ENCODE assay signal across 32 mouse cellular contexts in the genomic region with DNA sequence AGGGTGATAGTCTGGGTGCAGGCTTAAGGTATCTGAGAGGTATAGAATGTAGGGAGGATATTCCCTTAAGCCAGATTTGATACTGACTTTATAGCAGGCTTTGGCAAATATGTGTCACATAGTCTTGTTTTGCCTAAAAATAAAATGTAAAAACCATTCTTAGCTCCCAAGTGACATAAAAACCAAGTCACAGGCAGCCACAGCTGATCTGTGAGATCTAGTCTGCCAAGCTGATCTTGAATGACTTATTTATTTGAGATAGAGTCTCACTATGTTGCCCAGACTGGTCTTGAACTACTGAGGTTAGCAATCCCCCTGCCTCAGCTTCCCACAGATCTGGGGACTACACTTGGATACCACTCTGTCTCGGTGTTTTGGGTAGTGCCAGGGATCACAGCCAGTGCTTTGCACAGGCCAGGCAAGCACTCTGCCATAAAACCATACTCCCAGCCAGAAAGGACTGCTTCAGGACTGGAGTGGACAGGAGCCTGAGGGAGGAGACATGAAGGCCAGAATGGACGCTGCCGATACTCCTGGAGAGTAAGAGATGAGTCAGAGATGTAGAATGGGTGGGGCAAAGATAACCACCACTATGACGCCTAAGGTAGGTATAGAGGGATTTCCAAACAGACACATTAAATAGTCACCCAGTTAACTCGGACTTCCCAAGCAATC. TPM values are rescaled to one million over a fixed set of nuclear protein-coding genes. Genes with fewer than 3 reads are reported as not detected.
DNase-seq lines count a peak whose midpoint lies in the region; ATAC-seq and TF ChIP-seq lines count a peak whose summit lies in the region.
"Had no signal": no experiment of that assay in that cellular context is flagged by ENCODE, and none has a peak within 500 bp of the region (broad histone marks: within the 10 kb centered on the region; RNA-seq: fewer than 3 reads in every experiment).

No protein-coding gene starts in this region.

- no peaks in the 10 kb centered on the region for H3K36me3 ChIP-seq in myocyte (ENCODE audit: control insufficient read depth, insufficient read depth)
- no peaks in the 10 kb centered on the region for H3K36me3 ChIP-seq in kidney, embryonic 14.5 days (ENCODE audit: control insufficient read depth, insufficient read depth, low read length)
- H3K36me3 ChIP-seq: embryonic facial prominence, embryonic 12.5 days; forebrain, embryonic 10.5 days; hindbrain, embryonic 13.5 days; neural tube, embryonic 15.5 days had no signal

- no peaks in the 10 kb centered on the region for H3K79me2 ChIP-seq in myocyte (ENCODE audit: control insufficient read depth, insufficient read depth)

- TF ChIP-seq CTCF in embryonic fibroblast, embryonic 13.5 days (IDR thresholded peaks at IDR 0.05; ENCODE audit: borderline replicate concordance, insufficient read depth, low read length): no peak

- peak overlapping the region; percentile 80; the same call in 1 of the 2 replicates for H3K27ac ChIP-seq in embryonic fibroblast, embryonic 13.5 days (ENCODE audit: insufficient read depth, low read length)
- no peak overlapping the region for H3K27ac ChIP-seq in kidney, embryonic 14.5 days (ENCODE audit: low read depth, low read length)
- H3K27ac ChIP-seq: embryonic facial prominence, embryonic 12.5 days; forebrain, embryonic 10.5 days; hindbrain, embryonic 13.5 days; liver, embryonic 14.5 days; macrophage; neural tube, embryonic 15.5 days had no signal

- H3K4me1 ChIP-seq in embryonic fibroblast, embryonic 13.5 days (ENCODE audit: control insufficient read depth, insufficient read depth, low read length): peaks cover 16% of the 10 kb centered on the region
- 0 out of 2 replicates have a peak, but pooled peaks cover 9% of the 10 kb centered on the region for H3K4me1 ChIP-seq in kidney, embryonic 14.5 days (ENCODE audit: control insufficient read depth, insufficient read depth, low read length)
- H3K4me1 ChIP-seq: hindbrain, embryonic 13.5 days; neural tube, embryonic 15.5 days had no signal

- ATAC-seq in kidney, embryonic 14.5 days (ENCODE audit: low FRiP score, low TSS enrichment): no peak
- ATAC-seq: activated CD4-positive, CD25-positive, alpha-beta regulatory T cell, adult 4 months; forebrain, embryonic 16.5 days had no signal

- H3K9ac ChIP-seq in kidney, embryonic 14.5 days (ENCODE audit: low read depth, low read length): no peak overlapping the region
- H3K9ac ChIP-seq: embryonic facial prominence, embryonic 12.5 days; hindbrain, embryonic 13.5 days; liver, embryonic 14.5 days; neural tube, embryonic 15.5 days had no signal

- TF ChIP-seq POLR2A in embryonic fibroblast, embryonic 13.5 days (IDR thresholded peaks at IDR 0.05; ENCODE audit: low read depth, low read length): no peak
- TF ChIP-seq POLR2A in myocyte (IDR thresholded peaks at IDR 0.05; ENCODE audit: insufficient read length, low read depth): no peak

- 80% methylated on average over 5 of the region's 5 CpGs for WGBS in kidney, embryonic 14.5 days

- no peak overlapping the region for H3ac ChIP-seq in myocyte (ENCODE audit: control insufficient read depth, insufficient read length)

- H3K4me2 ChIP-seq in myocyte (ENCODE audit: low read depth): peak overlapping the region; percentile 10
- H3K4me2 ChIP-seq in kidney, embryonic 14.5 days (replicated peaks; ENCODE audit: low read depth, low read length): no peak overlapping the region
- H3K4me2 ChIP-seq: embryonic facial prominence, embryonic 12.5 days; heart, embryonic 11.5 days; hindbrain, embryonic 13.5 days; neural tube, embryonic 15.5 days had no signal

- H3K27me3 ChIP-seq in myocyte (ENCODE audit: control insufficient read depth, insufficient read depth, insufficient read length): no peaks in the 10 kb centered on the region
- no peaks in the 10 kb centered on the region for H3K27me3 ChIP-seq in kidney, embryonic 14.5 days (ENCODE audit: control insufficient read depth, insufficient read depth, low read length)
- H3K27me3 ChIP-seq: embryonic facial prominence, embryonic 12.5 days; hindbrain, embryonic 13.5 days; neural tube, embryonic 15.5 days had no signal

- DNase-seq in 3T3-L1 (ENCODE audit: low read depth, low spot score) (peak; percentile 72), 416B (ENCODE audit: low read depth) (peak; percentile 57), MN1 (ENCODE audit: low spot score) (no peak)
- no peak for DNase-seq in gastrocnemius, postnatal 25 days
- DNase-seq: adrenal gland, adult 8-10 months; cerebellum, adult 11 months; cerebellum, adult 9-11 months; embryo, embryonic 11 days; gastrocnemius, postnatal 10 days; heart, postnatal 36 days; kidney, adult 18-20 months; kidney, postnatal 36 days; liver; lung, adult 2 months; lung, postnatal 10 days; retina, postnatal 1 day; right cerebral cortex, postnatal 14 days; spleen, adult 18-20 months; thymus, adult 18-20 months; thymus, postnatal 25 days had no signal

- no peak overlapping the region for H3K4me3 ChIP-seq in embryonic fibroblast, embryonic 13.5 days (ENCODE audit: insufficient read depth, low read length)
- H3K4me3 ChIP-seq in myocyte: no peak overlapping the region
- H3K4me3 ChIP-seq in kidney, embryonic 14.5 days (ENCODE audit: low read length): no peak overlapping the region
- H3K4me3 ChIP-seq: embryonic facial prominence, embryonic 12.5 days; forebrain, embryonic 10.5 days; hindbrain, embryonic 13.5 days; neural tube, embryonic 15.5 days had no signal

- H3K9me3 ChIP-seq in kidney, embryonic 14.5 days (ENCODE audit: control insufficient read depth, low read length): no peaks in the 10 kb centered on the region
- H3K9me3 ChIP-seq: embryonic facial prominence, embryonic 12.5 days; forebrain, embryonic 10.5 days; hindbrain, embryonic 13.5 days; neural tube, embryonic 15.5 days had no signal

TF ChIP-seq in myocyte, 11 proteins besides CTCF, POLR2A, EP300 and RAD21:
- no peak for TF ChIP-seq E2F4 (IDR thresholded peaks at IDR 0.05; ENCODE audit: insufficient read depth)
- no peak for TF ChIP-seq MAX (IDR thresholded peaks at IDR 0.05; ENCODE audit: low read depth)
- TF ChIP-seq MYOG (IDR thresholded peaks at IDR 0.05; ENCODE audit: control insufficient read depth in 1 of 3, insufficient read depth in 1 of 3, insufficient read length in 2 of 3, low read depth in 2 of 3): no peak
- no peak for TF ChIP-seq MYOD1 (IDR thresholded peaks at IDR 0.05; ENCODE audit: control insufficient read depth in 1 of 3, insufficient read length in 2 of 3, low read depth in 2 of 3)
- TF ChIP-seq USF1 (IDR thresholded peaks at IDR 0.05; ENCODE audit: low read depth): no peak
- TF ChIP-seq SRF (IDR thresholded peaks at IDR 0.05; ENCODE audit: control insufficient read depth, insufficient read length, low read depth): no peak
- no peak for TF ChIP-seq POLR2AphosphoS2 (IDR thresholded peaks at IDR 0.05; ENCODE audit: insufficient read length, low read depth)
- no peak for TF ChIP-seq REST (IDR thresholded peaks at IDR 0.05; ENCODE audit: insufficient read depth, insufficient read length)
- TF ChIP-seq CEBPB (IDR thresholded peaks at IDR 0.05; ENCODE audit: insufficient read depth, poor library complexity, severe bottlenecking): no peak
- no peak for TF ChIP-seq TCF3 (IDR thresholded peaks at IDR 0.05; ENCODE audit: insufficient read length, low read depth)
- no peak for TF ChIP-seq TCF12 (IDR thresholded peaks at IDR 0.05; ENCODE audit: insufficient read depth, poor library complexity, severe bottlenecking)

RNA-seq across cellular contexts. Expression of gene Rnf24, which starts 51.0 kb away (rescaled TPM):
- 21.6 and 25.9 TPM in 2 replicates for polyA plus RNA-seq in embryonic fibroblast, embryonic 13.5 days (2011; ENCODE audit: insufficient read length, low read depth, missing spikeins)
- polyA plus RNA-seq in myocyte (2012; fragmentation: generic; extraction: Trizol): 3.0 TPM
- 3.9 and 4.8 TPM in 2 replicates for polyA plus RNA-seq in kidney, embryonic 14.5 days (2014; fragmentation: Nextera tagmentation; extraction: Ambion mirVana)
- total RNA-seq in gastrocnemius, postnatal 25 days (2021): 1 to 10 TPM in 1 of 2 experiments, under 1 TPM in 1; 0.82 to 1.6 TPM

Comparison
In these comparisons a context has a peak if more than half of its experiments do, and no peak if none do; other contexts are left out.
1. DNase-seq: peak in 3T3-L1 (single experiment) and 416B (single experiment); none in MN1 (single experiment) and gastrocnemius, postnatal 25 days (single experiment).